Mouse (Mus musculus) embryonic facial prominence, embryonic 15.5 days (tissue): Measurements from ENCODE around the gene Bpifc. TPM values are rescaled to one million over a fixed set of nuclear protein-coding genes. Genes with fewer than 3 reads are reported as not detected.

Experiments
- polyA plus RNA-seq: library from polyadenylated mRNA; unstranded; fragments of >200 nt; fragmentation: Nextera tagmentation; extraction: Ambion mirVana; gene quantifications from 2 replicates; pipeline ENCODE4 v1.2.1, GENCODE M21; 2015

Gene Bpifc
- polyA plus RNA-seq, 1 experiment from 2014 or later: 9.8 TPM

Other genes starting within 250 kb of the Bpifc start
- 60.6 and 61.8 TPM in 2 replicates for gene Pwp1, start 182.4 kb downstream of the Bpifc start, polyA plus RNA-seq
- gene Prdm4, start 94.8 kb downstream of the Bpifc start, polyA plus RNA-seq: 16.5 and 18.4 TPM in 2 replicates
- gene Ascl4, start 84.2 kb downstream of the Bpifc start, polyA plus RNA-seq: 1.5 and 1.7 TPM in 2 replicates
- 170 TPM in 2 replicates for gene Rtcb, start 54.1 kb downstream of the Bpifc start, polyA plus RNA-seq
- gene Fbxo7, start 10.1 kb upstream of the Bpifc start, polyA plus RNA-seq: 26.3 and 29.9 TPM in 2 replicates